Mouse (Mus musculus) liver, embryonic 14.5 days (tissue): ENCODE measurements at regions not wholly inside any gene's neighbourhood (a gene's known extent, or its start where the extent isn't known, plus 50 kb on each side); places are given as distances from the start of the nearest gene placed in this dataset.

Experiments used
- CTCF ChIP-seq: IDR thresholded peaks from 2 replicates; pipeline ENCODE4 v1.5.1; 2016; ENCODE audit warnings: antibody characterized with exemption, low read depth, control low read depth
- EP300 ChIP-seq: IDR thresholded peaks from 2 replicates; pipeline ENCODE4 v1.6.1; 2016; ENCODE audit warnings: antibody characterized with exemption, low read depth

GRCm38 (mm10) chr1:61288946-61289345, 311.2 kb downstream of the Icos start:
- TF ChIP-seq CTCF, result no peak
- TF ChIP-seq EP300, result no peak
